Mouse (Mus musculus) layer of hippocampus, adult 8-10 months (tissue): ENCODE results near the gene Tmem235. TPM values are rescaled to one million over a fixed set of nuclear protein-coding genes. Genes with fewer than 3 reads are reported as not detected.

Source experiments
- DNase-seq, 2 experiments: peaks; one replicate each; pipeline ENCODE4 v3.0.0; 2022; ENCODE audit warnings: low spot score in 2 of 2
- total RNA-seq, 4 experiments: library from RNA; stranded (reverse); gene quantifications; 2 replicates each; pipeline ENCODE4 v1.2.4; 2022

Tmem235 gene
- total RNA-seq, 4 experiments from 2014 or later = 0.24 TPM; not detected in 3

DNA sequence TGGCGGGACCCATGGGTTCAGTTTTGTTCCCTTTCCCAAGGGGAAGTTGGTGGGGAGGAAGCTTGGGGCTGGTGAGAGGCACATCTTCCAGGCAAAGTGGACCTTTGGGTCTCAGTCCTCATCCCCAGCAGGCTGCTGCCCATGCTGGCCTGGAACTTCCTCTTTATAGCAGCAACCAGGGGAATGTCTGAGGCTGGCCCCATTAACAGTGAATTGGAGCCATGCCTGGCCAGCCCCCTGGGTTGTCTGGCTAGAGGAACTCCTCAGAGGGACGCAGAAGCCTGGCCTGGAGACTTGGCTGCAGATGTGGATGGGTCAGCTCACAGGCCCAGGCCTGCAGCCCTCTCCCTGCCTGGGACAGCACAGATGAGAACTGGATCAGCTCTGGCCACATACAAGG is 4.3 kb downstream of the Tmem235 start:
- no peak for DNase-seq

DNA sequence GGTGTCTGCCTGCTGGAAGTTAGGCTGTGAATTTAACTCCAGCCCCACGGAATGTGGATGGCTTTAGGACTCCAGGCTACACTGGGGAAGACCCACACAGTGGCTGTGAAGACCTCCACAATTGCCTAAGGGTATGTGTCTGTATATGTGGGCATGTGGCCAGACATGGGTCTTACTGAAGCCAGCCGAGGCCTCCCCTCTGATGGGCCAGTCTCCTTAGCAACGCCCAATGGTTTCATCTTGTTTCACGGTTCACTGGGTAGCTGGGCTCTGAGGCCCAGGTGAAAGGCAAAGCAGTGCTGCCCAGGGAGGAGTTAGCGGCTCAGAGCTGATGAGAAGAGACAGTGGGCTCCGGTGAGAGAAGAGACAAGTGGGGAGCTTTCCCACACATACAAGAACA is 5.4 kb downstream of the Tmem235 start:
- no peak for DNase-seq

DNA sequence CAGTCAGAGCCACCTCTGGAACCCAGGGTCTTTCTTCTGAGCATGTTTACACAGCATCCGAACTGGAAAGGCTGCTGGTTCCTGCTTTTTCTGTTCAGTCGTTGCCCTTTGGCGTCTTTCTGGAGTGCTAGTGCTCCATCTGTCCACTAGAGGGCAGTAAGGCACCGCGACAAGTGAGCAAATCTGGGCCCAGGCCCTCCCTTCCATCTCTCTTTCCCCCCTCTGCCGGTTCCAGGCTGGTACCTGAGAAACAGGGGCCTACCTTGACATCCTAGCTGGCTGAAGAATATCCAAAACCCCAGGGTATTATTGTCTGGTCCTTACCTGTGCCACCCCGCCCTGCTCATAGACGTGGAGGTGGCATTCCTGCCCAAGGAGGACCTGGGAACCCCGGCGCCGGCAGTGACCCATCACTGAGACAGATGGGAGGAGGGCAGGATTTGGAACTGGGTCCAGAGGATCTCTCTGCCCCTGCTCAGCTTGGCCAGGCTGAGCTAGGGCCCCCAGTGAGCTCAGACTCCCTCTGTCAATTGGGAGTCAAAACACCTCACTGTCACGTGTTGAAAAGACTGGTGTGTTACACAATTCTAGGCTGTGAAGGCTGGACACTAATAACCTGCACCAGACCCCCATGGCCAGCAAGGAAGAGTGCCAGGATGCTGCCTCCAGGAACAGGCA is 10.3 kb downstream of the Tmem235 start:
- peak; percentile 76 to 78 for DNase-seq

DNA sequence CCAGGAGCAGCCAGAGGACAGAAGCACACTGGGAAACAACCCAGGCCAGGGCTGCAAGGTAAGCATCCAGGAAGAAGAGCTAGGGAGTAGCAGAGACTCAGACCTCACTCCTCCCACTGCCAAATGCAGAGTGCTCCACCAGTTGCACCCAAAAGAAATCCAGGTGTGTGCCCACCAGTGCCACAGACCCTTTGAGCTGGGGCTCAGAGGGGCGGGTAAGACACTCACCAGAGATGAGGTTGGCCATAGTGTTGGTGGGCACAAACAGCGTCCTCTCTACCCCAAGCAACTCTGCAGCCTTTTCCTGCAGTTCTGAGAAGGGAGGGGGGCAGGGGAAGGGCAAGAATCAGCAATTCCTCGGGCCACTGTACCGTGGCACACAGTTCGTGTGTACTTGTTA is 10.8 kb downstream of the Tmem235 start:
- DNase-seq = no peak

DNA sequence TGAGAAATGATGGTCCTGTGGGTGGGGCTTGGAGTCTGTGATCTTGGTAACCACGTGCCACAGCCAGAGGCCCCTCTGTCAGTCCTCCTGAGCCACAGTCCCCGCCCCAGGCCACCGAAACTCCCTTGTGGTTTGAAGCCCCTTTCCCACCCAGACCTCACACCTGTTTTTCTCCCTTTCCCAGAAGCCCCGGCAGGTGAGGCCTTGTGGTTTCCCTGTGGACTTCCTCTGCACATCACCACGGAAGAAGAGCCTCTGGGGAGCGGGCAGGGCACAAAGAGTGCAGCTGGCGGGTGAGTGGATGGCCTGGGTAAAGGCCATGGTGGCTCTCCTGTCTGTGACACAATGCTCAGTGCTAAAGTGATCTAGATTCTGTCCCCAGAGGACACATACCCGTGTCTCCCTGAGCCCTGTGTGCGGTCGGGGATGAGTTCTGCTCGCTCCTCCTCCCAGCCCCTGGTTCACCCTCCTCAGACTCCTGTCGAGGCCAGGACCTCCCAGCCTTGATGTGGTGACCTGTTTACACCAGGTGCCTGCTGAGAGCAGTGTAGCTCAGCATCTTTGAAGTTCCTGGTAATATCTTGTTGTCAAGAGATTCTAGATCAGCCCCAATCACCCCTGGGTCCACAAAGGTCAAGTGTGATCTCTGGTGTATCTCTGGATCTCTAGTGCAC is 11.5 kb downstream of the Tmem235 start:
- no peak for DNase-seq

DNA sequence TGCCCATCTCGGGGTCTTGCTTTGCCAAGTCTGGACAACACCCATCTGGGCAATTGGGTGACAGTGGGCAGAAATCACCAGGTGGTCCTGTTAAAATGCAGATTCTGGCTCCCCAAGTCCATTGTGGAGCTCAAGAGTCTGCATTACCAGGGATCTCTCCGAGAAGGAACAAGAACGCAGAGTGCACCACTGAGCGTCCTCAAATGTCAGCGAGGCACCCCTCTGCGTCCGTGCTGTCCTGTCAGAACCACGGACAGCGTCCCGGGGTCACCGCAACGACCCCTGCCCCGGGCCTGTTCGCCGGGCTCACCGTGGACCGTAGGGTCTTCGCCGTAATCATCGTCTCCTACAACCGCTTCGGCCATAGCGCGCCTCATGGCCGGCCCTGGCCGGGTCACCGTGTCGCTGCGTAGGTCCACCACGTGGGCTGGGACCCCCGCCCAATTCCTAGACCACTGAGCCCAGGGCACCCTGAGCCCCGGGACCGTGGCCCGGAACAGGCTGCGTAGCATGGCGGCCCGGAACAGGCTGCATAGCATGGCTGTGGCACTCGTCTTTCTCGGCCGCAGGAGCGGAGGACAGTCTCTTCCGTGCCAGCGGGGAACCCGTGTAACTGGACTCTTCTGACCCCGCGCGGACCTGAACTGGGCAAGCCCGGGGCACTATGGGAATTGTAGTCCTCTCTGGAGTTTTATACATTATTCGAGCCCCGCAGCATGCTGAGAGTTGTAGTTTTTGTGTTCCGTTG is 12.5 kb downstream of the Tmem235 start, which contains the start of gene Tha1:
Gene Tha1 (minus strand): TSS at position 621 of the 748 bp plus-strand sequence.
- peak; percentile 72 to 73 for DNase-seq

DNA sequence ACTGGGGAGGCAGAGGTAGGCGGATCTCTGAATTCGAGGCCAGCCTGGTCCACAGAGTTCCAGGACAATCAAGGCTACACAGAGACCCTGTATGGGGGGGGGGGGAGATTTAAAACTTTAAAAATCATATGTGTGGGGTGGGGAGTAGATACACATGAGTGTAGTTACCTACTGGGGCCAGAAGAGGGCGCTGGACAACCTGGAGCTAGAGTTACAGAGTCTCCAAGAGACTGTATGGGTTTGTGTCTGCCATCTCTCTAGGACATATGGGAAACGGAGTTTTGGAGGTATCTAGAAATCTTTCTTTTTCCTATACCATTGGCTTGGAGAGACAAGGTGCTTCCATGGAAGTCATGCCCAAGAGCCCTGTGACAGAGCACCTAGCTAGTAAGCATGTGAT is 13.9 kb downstream of the Tmem235 start:
- no peak for DNase-seq

DNA sequence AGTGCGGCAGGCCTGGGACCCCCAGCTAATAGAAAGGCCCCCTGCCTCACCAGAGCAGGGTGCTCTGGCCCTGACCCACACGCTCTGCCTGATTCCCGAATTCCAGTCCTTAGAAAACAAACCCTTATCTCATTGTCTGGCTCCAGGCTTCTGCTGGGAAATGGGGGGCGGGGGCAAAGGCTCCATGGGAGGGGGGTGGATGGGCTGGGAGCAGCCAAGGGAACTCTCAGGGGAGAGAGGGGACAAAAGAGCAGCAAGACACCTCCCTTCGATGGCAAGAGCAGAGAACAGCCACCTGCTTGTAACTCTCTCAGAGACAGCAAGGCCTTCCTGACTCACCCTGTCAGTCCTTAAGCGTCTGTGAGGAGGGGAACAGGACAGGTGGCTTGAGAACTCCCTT is 15.1 kb downstream of the Tmem235 start:
- DNase-seq = no peak

DNA sequence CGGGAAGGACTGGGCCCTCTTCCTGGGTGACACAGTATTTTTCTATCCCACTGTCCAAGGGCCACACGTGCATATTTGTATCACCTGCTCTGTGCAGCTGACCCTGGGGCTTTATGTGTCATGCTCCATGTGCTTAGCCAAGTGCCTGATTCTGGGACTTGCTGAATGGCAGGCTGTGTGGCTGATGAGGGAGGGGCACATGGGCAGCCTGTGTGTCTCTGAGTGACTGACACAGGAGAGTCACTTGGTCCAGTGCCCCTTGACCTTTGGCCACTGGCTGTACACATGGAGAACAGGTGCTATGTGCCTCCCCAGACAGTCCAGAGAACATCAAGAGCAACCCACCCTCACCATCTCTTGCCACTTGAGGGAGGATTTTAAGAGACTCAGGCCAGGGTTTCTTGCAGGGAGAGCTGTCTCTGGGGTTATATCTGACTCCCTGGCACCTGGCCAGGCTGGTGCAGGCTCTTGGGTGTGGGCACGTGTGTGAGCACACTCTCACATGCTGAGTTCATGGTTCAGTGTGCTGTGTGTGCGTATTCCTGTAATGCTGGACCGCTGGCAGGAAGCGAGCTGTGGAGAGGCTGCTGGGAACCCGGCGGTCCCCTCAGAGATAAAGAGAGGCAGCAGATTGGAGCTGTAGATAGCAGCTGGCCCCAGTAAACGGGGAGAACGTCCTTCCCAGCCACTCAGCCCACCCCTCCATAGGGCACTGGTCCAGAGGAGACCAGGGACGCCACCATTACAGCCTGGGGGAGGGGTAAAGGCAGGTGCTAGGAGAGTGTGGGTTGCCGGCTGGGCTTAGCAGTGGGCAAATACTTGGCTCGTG is 17.6 kb downstream of the Tmem235 start:
- DNase-seq = peak; percentile 28 to 48

DNA sequence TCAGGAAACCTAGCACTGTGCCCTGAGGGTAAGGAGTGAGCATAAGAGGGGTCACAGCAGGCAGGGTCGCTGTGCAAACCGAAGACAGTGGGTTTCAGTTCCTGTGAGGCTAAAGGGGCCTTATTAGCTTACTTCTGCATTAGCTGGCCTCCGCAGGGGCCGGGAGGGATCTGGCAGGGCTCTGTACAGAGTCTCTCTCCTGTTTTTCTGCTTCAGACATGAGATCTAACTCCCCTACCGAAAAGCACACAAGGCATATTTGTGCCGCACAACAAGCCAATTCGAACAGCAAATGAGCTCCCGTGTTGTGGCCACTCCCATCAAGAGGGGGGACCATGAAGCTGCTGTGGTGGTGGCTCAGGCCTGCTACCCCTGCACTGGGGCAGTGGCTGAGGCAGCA is 18.3 kb downstream of the Tmem235 start:
- DNase-seq = no peak

DNA sequence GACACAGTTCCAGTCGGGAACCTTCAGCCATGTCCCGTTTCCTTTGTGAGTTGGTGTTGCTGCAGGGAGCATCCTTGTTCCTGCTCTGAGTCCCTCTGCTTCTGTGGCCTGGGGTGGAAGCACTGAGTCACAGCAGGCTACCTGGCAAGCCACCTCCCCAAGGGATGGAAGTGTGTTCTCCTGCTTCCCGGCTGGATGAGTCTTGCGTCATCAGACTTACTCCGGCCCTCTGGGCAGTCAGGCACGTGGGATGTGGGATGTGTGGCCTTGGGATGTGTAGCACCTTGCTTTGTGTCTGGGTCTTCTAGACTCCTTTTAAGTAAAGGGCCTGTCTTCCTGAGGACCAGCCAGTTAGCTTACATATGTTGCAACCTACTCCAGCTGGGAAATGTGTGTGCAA is 19.1 kb downstream of the Tmem235 start:
- DNase-seq = no peak

DNA sequence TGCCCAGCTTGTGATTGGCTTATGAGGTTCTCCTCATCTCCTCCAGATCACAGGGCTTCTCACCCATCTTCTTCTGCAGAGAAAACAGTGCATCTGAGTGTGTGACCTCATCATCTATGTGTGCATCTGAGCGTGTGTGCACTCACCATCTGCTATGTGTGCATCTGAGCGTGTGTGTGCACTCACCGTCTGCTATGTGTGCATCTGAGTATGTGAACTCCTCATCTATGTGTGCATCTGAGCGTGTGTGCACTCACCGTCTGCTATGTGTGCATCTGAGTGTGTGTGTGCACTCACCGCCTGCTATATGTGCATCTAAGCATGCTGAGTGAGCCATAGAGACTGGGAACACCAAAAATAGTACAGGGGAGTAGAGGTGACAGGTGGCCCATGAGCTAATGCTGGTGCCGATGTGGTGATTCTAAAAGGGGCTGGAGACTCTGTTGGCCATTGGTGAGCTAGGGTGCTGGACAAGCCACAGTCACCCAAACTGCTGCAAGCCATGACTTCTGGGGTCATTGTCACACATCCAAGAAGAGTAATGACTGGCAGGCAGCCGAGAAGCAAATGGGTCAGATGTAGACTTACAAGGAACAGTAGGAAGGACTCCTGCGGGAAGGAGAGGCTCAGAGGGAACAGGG is 19.9 kb downstream of the Tmem235 start:
- no peak for DNase-seq

DNA sequence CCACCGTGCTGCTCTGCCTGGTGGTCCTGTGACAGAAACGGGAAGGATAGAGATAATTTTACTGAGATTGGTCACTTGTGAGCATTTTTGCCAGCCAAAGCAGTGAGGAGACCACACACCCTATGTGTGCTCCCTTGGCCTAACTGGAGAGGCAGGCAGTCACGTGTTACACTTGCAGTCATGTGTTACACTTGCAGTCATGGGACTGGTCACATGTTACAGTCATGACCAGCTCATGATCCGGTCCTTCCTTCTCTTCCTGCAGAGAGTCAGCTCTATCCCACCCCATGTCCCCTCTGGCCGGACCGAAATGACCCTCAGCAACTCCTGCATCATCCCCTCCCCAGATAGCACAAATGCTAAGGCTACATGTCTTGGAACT is 20.4 kb downstream of the Tmem235 start:
- DNase-seq = no peak

DNA sequence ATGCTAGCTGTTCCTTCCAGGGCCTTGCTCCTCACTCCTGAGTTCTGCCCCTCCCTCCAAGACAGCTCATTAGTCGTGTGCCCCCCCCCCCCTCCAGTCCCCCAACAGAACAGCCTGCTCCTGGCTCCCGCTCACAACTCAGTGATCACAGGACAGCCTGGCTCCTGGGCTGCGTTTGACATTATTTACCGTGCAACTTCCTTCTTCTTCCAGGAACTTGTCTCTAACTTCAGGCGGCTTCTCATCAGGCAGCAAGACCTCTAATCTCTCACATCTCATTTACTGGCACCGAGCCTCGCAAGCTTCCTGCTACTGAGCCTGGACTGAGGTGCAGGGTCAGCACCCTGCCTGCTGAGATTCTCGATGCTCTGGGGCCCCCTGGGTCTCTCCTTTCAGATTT is 21.2 kb downstream of the Tmem235 start:
- DNase-seq = no peak

DNA sequence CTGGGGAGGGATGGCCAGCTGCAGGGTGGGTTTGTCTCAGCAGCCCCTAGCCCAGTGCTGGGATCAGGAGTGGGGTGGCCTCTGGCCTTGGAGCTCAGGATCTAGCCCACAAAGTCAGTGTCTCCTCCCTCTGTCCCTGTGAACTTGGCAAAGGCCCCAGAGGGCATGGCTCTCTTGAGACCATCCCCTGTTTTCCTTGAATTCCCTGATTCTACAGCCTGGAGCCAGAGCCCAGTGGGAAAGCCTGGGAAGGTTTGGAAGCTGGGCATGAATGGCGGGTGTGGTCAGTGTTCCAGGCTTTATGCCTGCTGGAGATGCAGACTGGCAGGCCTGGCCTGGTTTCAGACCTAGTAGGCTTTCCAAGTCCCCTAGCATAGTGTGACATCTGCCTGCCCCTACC is 21.7 kb downstream of the Tmem235 start:
- DNase-seq = no peak

DNA sequence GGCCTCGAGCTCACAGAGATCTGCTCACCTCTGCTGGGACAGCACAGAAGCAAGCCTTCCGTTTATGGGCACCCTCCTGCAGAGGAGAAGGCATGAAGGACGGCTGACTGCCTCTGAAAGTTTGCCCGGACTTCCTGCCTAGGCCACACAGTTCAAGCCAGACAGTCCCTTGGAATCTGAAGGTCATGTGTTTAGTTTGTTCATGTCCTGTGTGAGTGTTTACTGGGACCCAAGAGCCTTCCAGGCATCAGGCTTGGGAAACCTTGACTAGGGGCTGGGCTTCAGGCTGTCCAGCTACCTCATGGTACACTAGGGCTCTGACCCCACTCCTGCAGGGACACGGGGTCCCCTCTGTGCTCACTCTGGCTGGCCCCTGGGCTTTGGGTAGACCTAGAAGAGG is 25.4 kb downstream of the Tmem235 start:
- no peak for DNase-seq

DNA sequence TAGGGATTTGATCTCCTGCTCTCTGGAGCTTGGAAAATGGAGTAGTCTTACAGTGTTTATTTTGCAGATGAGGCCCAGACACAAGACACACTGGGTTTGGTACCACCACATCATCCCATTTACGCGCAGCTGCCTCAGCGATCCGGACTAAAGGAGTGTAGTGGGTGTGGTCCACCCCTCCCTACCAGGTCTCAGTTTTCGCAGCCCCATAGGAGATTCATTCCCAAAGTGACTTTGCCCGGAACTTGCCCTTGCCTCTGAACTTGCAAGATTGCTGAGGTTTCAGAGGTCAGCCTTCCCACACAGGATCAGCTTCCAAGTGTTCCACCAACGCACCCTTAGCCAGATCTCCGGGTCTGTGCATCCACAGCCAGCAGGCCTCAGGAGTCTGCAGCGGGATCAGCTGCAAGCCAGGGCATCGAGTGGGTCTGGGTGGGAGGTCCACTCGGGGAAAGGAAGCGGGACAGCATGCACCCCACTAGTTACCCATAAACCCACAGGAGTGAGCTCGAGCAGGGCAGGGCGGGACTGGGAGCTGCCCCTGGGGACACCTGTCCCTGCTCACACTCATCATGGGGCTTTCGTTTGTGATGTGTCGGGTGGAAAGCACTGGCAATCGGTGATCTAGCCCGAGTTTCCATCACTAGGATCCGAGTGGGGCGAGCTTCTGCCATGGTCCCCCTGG is 27.8 kb downstream of the Tmem235 start:
- no peak for DNase-seq

DNA sequence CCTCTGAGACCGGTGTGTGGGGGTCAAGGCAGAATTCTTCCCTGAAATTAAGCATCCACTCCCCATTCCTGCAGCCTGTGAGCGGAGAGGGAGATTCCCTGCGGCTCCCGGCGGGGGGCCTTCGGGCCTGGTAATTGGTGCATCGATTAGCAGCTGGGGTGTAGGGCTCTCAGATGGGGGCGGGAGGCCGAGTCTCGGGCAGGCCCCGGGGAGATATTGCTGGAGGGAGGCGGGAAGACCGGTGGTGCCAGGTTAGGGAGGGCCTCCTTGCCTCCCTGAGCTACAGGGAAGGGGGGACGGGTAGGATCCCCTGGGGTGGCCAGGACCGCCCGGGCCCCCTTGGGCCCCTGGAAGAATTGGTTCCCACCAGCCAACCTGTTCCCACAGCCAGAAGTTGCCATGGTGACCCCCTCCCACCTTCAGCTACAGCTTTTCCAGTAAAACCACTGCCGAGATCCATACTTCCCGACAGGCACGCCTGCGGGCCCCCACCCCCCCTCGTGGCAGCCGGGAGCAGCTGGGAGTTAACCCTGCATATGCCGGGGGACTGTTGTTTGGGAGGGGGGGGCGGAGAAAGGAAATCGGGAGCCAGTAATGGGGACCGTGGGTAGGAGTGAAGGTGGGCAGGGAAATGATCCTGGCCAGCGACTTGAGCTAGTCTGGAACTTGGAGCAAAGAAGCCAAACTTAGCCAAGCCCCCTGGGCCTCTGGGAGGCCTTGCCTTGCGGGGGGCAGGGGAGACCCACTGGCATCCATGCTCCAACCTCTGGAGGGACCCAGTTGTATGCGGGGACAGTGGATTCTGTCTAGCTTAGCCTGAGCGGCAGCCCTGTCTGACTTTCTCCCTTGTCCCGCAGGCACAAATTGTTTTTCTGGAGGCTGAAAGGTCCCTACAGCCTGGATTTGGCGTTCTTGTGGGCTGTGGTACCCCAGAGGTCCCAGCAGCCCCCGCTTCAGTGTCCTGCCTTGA is 28.6 kb downstream of the Tmem235 start:
- DNase-seq = no peak

DNA sequence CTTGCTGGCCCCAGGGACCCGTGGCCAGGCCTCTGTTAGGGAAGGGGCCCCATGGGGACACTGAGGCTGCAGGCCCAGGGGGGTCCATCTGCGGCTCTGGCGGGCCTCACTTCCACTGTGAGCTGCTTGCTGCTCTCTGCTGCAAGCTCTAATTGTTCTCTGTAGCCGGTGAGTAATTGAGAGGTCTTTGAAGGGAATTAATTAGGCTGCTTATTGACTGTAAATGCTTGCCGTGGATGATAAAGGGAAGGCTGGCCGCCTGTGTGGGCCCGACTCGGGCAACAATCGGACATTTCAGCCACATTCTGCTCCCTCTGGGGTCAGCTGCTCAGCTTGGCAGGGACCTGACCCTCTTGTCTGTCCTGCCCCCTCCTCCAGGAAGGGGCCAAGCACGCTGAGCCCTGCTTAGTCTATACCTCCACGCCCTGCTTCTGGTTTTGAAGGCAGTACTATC is 29.4 kb downstream of the Tmem235 start:
- no peak for DNase-seq
